Mouse (Mus musculus) midbrain, postnatal 0 days (tissue): Measurements from ENCODE around the gene S1pr4. TPM values are rescaled to one million over a fixed set of nuclear protein-coding genes. Genes with fewer than 3 reads are reported as not detected.
A peak's percentile ranks its signal among the peaks of the same experiment; 100 is the strongest.

Experiments
- ATAC-seq: fragments of 200-750 bp; cut with Nextera tagmentation; 2 replicates; pipeline ENCODE4 v1.8.0; 2017; ENCODE audit warnings: moderate number of reproducible peaks, mild to moderate bottlenecking, moderate TSS enrichment, moderate library complexity; ENCODE audit not compliant: low FRiP score
- DNase-seq: peaks from one replicate; pipeline ENCODE4 v3.0.0-alpha.2; 2015; ENCODE audit warnings: low spot score
- H3K27ac ChIP-seq: fragments of 300-500 bp; sonication (generic); 2 replicates; pipeline ENCODE4 v1.5.1; 2014; ENCODE audit warnings: low read depth, mild to moderate bottlenecking, low read length, mixed read lengths
- H3K27me3 ChIP-seq: fragments of 300-500 bp; sonication (generic); 2 replicates; pipeline ENCODE4 v1.6.1; 2014; ENCODE audit warnings: low read length, control low read depth, mixed read lengths; ENCODE audit not compliant: insufficient read depth
- H3K36me3 ChIP-seq: fragments of 300-500 bp; sonication (generic); 2 replicates; pipeline ENCODE4 v1.6.1; 2014; ENCODE audit warnings: low read length, control low read depth, mixed read lengths; ENCODE audit not compliant: insufficient read depth
- H3K4me1 ChIP-seq: fragments of 300-500 bp; sonication (generic); 2 replicates; pipeline ENCODE4 v1.6.1; 2014; ENCODE audit warnings: mild to moderate bottlenecking, control low read depth, antibody characterized with exemption, low read length, mixed read lengths; ENCODE audit not compliant: insufficient read depth
- H3K4me2 ChIP-seq: fragments of 300-500 bp; sonication (generic); 2 replicates; pipeline ENCODE4 v1.6.1; 2014; ENCODE audit warnings: low read depth, mild to moderate bottlenecking, low read length, mixed read lengths; ENCODE audit not compliant: poor library complexity, severe bottlenecking
- H3K4me3 ChIP-seq: fragments of 300-500 bp; sonication (generic); 2 replicates; pipeline ENCODE4 v1.5.1; 2014; ENCODE audit warnings: low read depth, mild to moderate bottlenecking, low read length, moderate library complexity
- H3K9ac ChIP-seq: fragments of 300-500 bp; sonication (generic); replicated peaks from 2 replicates; pipeline ENCODE4 v1.6.1; 2014; ENCODE audit warnings: mild to moderate bottlenecking, low read length, moderate library complexity, mixed read lengths; ENCODE audit not compliant: poor library complexity, severe bottlenecking
- H3K9me3 ChIP-seq: fragments of 300-500 bp; sonication (generic); 2 replicates; pipeline ENCODE4 v1.6.1; 2016; ENCODE audit warnings: low read length, control low read depth
- CTCF ChIP-seq: IDR thresholded peaks from 2 replicates; pipeline ENCODE4 v1.5.1; 2016; ENCODE audit warnings: antibody characterized with exemption, mild to moderate bottlenecking
- WGBS: fragments of 180-500 bp; shearing (Covaris S2); extraction: QIAGEN DNeasy Blood & Tissue Kit; methylation state at CpG from one replicate; pipeline ENCODE4 v1.1.7; 2014; 5-methylcytosine and 5-hydroxymethylcytosine counted together
- polyA plus RNA-seq: library from polyadenylated mRNA; unstranded; fragments of >200 nt; fragmentation: Nextera tagmentation; extraction: Ambion mirVana; gene quantifications from 2 replicates; pipeline ENCODE4 v1.2.1, GENCODE M21; 2015
- total RNA-seq: library from RNA; depleted of rRNA; stranded (reverse); fragments of >200 nt; gene quantifications from 2 replicates; pipeline ENCODE4 v1.2.3, GENCODE M21; 2014

S1pr4 gene
- total and polyA plus RNA-seq, 2 experiments from 2014 or later, result 0.16 to 0.41 TPM

- Histone ChIP-seq H3K9me3 (no peaks in the 10 kb centered on the region), H3K4me1 (peaks cover 6% of the 10 kb centered on the region; the same call in 1 of the 2 replicates), H3K36me3 (peaks cover 9% of the 10 kb centered on the region; the same call in 1 of the 2 replicates), H3K27ac (peak overlapping the region; percentile 78), H3K9ac (peak overlapping the region; percentile 54; the same call in 1 of the 2 replicates), H3K27me3 (no peaks in the 10 kb centered on the region), H3K4me2 (peak overlapping the region; percentile 49), H3K4me3 (peak overlapping the region; percentile 69)
- WGBS, result 28% methylated on average over 4 of the region's 4 CpGs
- no peak for DNase-seq
- ATAC-seq, result no peak
- no peak for TF ChIP-seq CTCF
Observed at GRCm38 (mm10) chr10:81496969-81497368, 3.0 kb downstream of the S1pr4 start.

GRCm38 (mm10) chr10:81496264-81496901 is 3.5 kb downstream of the S1pr4 start, which contains the start of gene Ncln:
Gene Ncln, minus strand, starts transcription at chr10:81496392.
- peaks cover 15% of the 10 kb centered on the region for H3K36me3 ChIP-seq
- peak; percentile 99 for DNase-seq
- H3K4me2 ChIP-seq, result peak within 1 kb of the TSS; percentile 91
- H3K27me3 ChIP-seq, result no peaks in the 10 kb centered on the region
- peak within 1 kb of the TSS; percentile 83 for H3K9ac ChIP-seq
- peak within 1 kb of the TSS; percentile 78 for H3K27ac ChIP-seq
- no peaks in the 10 kb centered on the region for H3K9me3 ChIP-seq
- peak within 1 kb of the TSS; percentile 69 for H3K4me3 ChIP-seq
- peak; percentile 94 for ATAC-seq
- under 1% methylated on average over 44 of the region's 45 CpGs for WGBS
- peak; percentile 10; the same call in 1 of the 2 replicates for TF ChIP-seq CTCF
- peaks cover 6% of the 10 kb centered on the region; the same call in 1 of the 2 replicates for H3K4me1 ChIP-seq

DNA sequence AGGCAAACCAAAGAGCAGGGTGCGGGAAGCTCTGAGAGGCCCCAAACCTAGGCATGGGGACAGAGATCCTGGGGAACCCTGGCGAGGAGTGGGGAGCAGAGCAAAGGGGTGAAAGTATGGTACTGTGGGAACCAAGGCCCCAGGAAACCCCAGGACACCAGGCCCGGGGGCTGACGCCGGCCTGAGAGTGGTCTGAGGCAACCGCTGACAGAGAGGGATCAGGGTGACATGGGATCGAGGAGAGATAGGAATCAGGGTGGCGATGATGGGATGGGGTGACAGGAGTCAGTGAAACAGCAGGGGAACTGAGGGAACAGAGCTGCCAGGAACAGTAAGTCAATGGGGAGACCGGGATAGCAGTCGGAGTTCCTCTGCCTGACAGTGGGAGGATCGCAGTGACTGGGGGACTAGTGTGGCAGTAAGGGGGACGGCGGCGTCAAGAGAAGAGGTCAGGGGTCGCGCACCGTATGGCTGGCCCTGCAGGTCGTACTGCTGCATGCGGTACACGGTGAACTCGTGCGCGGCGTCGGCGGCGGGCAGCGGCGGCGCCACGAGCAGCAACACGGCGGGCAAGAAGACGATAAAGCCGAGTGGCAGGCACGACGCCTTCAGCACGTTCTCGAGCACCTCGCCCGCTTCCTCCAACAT is 4.2 kb downstream of the S1pr4 start:
- TF ChIP-seq CTCF, result no peak
- peak; percentile 33 for ATAC-seq
- peaks cover 22% of the 10 kb centered on the region for H3K36me3 ChIP-seq
- H3K4me3 ChIP-seq, result peak overlapping the region; percentile 69
- H3K4me2 ChIP-seq, result peak overlapping the region; percentile 91
- peak overlapping the region; percentile 83 for H3K9ac ChIP-seq
- no peaks in the 10 kb centered on the region for H3K9me3 ChIP-seq
- H3K27ac ChIP-seq, result peak overlapping the region; percentile 78
- DNase-seq, result peak; percentile 22
- peaks cover 6% of the 10 kb centered on the region; the same call in 1 of the 2 replicates for H3K4me1 ChIP-seq
- no peaks in the 10 kb centered on the region for H3K27me3 ChIP-seq
- 2% methylated on average over 40 of the region's 41 CpGs for WGBS

GRCm38 (mm10) chr10:81495151-81495550 is 4.8 kb downstream of the S1pr4 start:
- H3K27me3 ChIP-seq, result no peaks in the 10 kb centered on the region
- H3K27ac ChIP-seq, result no peak overlapping the region; the same call in 1 of the 2 replicates
- 74% methylated on average over 6 of the region's 6 CpGs for WGBS
- DNase-seq, result no peak
- H3K9ac ChIP-seq, result peak overlapping the region; percentile 83
- no peaks in the 10 kb centered on the region for H3K9me3 ChIP-seq
- peaks cover 28% of the 10 kb centered on the region for H3K36me3 ChIP-seq
- H3K4me3 ChIP-seq, result peak overlapping the region; percentile 69
- H3K4me2 ChIP-seq, result peak overlapping the region; percentile 91
- ATAC-seq, result no peak
- peaks cover 6% of the 10 kb centered on the region; the same call in 1 of the 2 replicates for H3K4me1 ChIP-seq
- TF ChIP-seq CTCF, result no peak

DNA sequence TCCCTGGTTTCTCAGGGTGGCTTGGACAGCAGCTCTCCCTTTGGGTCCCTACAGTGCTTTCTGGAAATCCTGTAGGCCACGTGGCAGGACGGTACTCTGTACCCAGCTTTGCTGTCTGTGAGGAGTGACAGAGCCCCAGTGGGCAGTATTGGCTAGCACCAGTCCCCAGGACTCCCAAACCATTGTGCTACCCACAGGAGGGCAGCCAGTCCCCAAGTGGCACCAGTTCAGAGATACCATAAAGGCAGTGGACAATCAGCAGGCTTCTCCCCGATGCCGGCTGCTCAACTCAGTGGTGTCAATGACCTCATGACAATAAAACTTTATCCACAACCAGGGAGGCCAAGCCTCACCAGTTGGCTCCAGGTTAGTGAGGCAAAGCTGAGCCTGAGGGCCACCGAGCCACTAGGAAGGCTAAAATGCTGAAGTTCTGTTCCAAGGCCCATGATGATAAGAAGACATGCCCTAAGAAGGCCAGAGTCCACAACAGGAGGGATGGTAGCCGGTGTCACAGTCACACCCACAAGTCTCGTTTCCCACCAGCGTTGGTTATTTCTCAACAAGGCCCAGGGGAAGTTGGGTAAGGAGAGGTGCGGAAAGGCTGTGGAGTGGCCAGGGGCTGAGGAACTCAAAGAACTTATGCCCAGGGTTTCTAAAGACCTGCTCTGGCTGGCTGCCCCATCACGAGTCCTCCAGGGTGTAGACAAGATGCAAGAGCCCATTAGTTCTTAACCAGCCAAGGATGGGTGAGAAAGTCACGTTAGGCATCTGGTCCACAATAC is 5.5 kb downstream of the S1pr4 start:
- Histone ChIP-seq H3K4me1 (peaks cover 6% of the 10 kb centered on the region; the same call in 1 of the 2 replicates), H3K4me2 (0 out of 2 replicates have a peak overlapping the region, but pooled peaks have one; percentile 91), H3K4me3 (peak overlapping the region; percentile 69; the same call in 1 of the 2 replicates), H3K36me3 (peaks cover 35% of the 10 kb centered on the region), H3K27me3 (no peaks in the 10 kb centered on the region), H3K9me3 (no peaks in the 10 kb centered on the region), H3K27ac (no peak overlapping the region), H3K9ac (no peak overlapping the region)
- 94% methylated on average over 11 of the region's 11 CpGs for WGBS
- ATAC-seq (no peak), DNase-seq (no peak)
- no peak for TF ChIP-seq CTCF
